Mouse (Mus musculus): ENCODE measurements around the gene Ddx39b. TPM values are rescaled to one million over a fixed set of nuclear protein-coding genes. Genes with fewer than 3 reads are reported as not detected.

Gene Ddx39b
- total and polyA plus RNA-seq, 3 experiments, result 82.3 to 148 (median 83.4) TPM

DNA sequence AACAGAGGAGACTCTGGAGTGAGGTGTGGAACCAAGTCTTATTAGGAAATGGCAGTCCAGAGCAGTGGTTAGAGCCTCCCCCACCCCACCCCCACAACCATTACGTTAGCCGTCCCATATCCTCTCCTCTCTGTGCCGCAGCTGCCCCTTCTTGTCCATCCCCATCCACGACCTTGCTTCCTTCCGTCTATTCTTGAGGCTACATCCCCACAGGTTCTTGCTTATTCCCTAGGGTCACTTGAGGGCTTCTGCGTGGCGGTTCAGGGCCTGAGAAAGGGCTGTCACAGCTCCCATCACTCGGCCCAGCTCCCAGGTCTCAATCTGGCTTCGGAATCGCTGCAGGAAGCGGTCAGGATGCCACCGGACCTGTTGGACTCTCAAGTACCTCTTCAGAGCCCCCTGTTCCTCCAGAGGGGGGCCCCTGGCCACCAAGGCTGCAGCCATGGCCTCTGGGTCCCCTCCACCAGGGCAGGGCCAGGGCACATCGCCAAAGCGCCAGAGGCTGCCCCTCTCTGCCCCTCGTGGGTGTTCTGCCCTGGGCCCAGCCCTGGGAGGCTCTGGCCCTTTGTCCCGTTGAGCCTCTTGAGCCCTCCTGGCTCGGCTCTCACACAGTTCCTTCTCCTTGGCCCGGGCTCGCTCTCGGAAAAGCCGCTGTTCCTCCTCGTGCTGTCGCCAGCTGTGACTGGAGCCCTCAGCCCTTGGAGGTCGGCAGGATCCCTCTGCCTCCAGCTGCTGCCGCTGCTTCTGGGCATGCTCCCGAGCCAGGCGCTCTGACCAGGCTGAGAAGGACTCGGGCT is 21.2 kb upstream of the Ddx39b start, which contains the start of gene Gm16181:
Gene Gm16181 (plus strand): TSS at position 679 of the 797 bp plus-strand sequence.
- TF ChIP-seq POLR2A (IDR thresholded peaks at IDR 0.05; ENCODE audit: insufficient read depth, low read depth, low read length), result 0 out of 2 replicates have a peak, but pooled peaks have one; percentile 39
- no peak for TF ChIP-seq CTCF (IDR thresholded peaks at IDR 0.05)
- no peak for TF ChIP-seq EP300 (IDR thresholded peaks at IDR 0.05; ENCODE audit: insufficient read depth, low read depth, low read length)
- H3K9ac ChIP-seq (ENCODE audit: low read depth, low read length), result peak within 1 kb of the TSS; percentile 58
- H3K4me3 ChIP-seq, result peak within 1 kb of the TSS; percentile 34
- H3K36me3 ChIP-seq (ENCODE audit: control insufficient read depth, insufficient read depth, low read length), result peaks cover 3% of the 10 kb centered on the region; the same call in 1 of the 2 replicates
- H3K27me3 ChIP-seq (ENCODE audit: control insufficient read depth, insufficient read depth, low read length), result no peaks in the 10 kb centered on the region
- peaks cover 18% of the 10 kb centered on the region for H3K4me1 ChIP-seq (ENCODE audit: control insufficient read depth, insufficient read depth, low read length)
- H3K79me2 ChIP-seq (replicated peaks; ENCODE audit: control insufficient read depth, insufficient read depth, low read length), result no peaks in the 10 kb centered on the region
- peak within 1 kb of the TSS; percentile 87 for H3K27ac ChIP-seq
- intact Hi-C loops (cut with DNase I), result no loop called here
- DNase-seq, result peak; percentile 73 to 78
- 36% methylated on average over 28 of the region's 28 CpGs for WGBS

DNA sequence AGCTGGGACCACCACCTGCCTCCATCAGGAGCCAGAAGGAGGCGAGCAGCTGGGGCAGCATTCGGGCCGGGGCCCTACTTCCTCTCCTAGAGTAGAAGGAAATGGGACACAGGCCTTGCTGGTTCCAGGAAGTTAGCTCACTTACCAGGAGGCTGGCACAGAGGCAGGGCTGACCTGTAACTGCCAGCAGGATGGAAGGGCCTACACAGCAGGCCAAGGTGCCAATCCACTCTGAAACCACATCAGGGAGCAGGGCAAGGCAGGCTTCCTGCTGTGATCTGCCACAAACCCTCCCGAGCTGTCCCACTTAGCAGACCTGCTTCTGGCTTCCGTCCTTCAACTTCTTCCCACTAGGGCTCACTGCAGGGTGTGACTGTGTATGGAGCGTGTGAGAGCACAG is 19.2 kb upstream of the Ddx39b start:
- peak overlapping the region; percentile 43 for H3K9ac ChIP-seq (ENCODE audit: low read depth, low read length)

DNA sequence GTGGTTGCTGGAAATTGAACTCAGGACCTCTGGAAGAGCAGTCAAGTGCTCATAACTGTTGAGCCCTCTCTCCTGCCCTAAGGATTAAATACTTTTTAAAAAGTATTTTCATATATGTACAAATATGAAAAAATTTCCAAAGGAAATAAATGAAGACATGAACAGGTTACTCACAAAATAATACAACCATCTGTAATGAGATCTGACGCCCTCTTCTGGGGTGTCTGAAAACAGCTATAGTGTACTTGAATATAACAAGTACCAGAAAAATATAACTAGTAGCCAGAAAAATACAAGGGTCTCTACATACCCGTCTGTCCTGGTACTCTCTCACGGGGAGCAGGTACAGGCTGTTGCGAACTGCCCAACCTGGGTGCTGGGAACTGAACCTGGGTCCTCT is 16.9 kb upstream of the Ddx39b start:
- no peak for TF ChIP-seq EP300 (IDR thresholded peaks at IDR 0.05; ENCODE audit: insufficient read depth, low read depth, low read length)
- no peak for TF ChIP-seq POLR2A (IDR thresholded peaks at IDR 0.05; ENCODE audit: insufficient read depth, low read depth, low read length)
- no peak for TF ChIP-seq CTCF (IDR thresholded peaks at IDR 0.05)
- Histone ChIP-seq H3K4me3 (no peak overlapping the region), H3K36me3 (ENCODE audit: control insufficient read depth, insufficient read depth, low read length) (no peaks in the 10 kb centered on the region), H3K9ac (ENCODE audit: low read depth, low read length) (no peak overlapping the region), H3K27ac (no peak overlapping the region), H3K79me2 (replicated peaks; ENCODE audit: control insufficient read depth, insufficient read depth, low read length) (0 out of 2 replicates have a peak, but pooled peaks cover 1% of the 10 kb centered on the region), H3K4me1 (ENCODE audit: control insufficient read depth, insufficient read depth, low read length) (peaks cover 8% of the 10 kb centered on the region), H3K27me3 (ENCODE audit: control insufficient read depth, insufficient read depth, low read length) (no peaks in the 10 kb centered on the region)
- 97% methylated on average over 4 of the region's 4 CpGs for WGBS
- intact Hi-C loops (cut with DNase I), result no loop called here
- DNase-seq, result no peak

More for the DNA sequence above, 19.2 kb upstream of the Ddx39b start:
- peak; percentile 35 to 44 for DNase-seq
- peaks cover 18% of the 10 kb centered on the region for H3K4me1 ChIP-seq (ENCODE audit: control insufficient read depth, insufficient read depth, low read length)
- intact Hi-C loops (cut with DNase I), result no loop called here
- H3K79me2 ChIP-seq (replicated peaks; ENCODE audit: control insufficient read depth, insufficient read depth, low read length), result 0 out of 2 replicates have a peak, but pooled peaks cover 1% of the 10 kb centered on the region
- no peak for TF ChIP-seq POLR2A (IDR thresholded peaks at IDR 0.05; ENCODE audit: insufficient read depth, low read depth, low read length)
- TF ChIP-seq EP300 (IDR thresholded peaks at IDR 0.05; ENCODE audit: insufficient read depth, low read depth, low read length), result no peak
- no peak for TF ChIP-seq CTCF (IDR thresholded peaks at IDR 0.05)
- WGBS, result 43% methylated on average over 6 of the region's 6 CpGs
- H3K36me3 ChIP-seq (ENCODE audit: control insufficient read depth, insufficient read depth, low read length), result peaks cover 3% of the 10 kb centered on the region; the same call in 1 of the 2 replicates
- peak overlapping the region; percentile 67 for H3K27ac ChIP-seq
- no peaks in the 10 kb centered on the region for H3K27me3 ChIP-seq (ENCODE audit: control insufficient read depth, insufficient read depth, low read length)
- H3K4me3 ChIP-seq, result no peak overlapping the region

DNA sequence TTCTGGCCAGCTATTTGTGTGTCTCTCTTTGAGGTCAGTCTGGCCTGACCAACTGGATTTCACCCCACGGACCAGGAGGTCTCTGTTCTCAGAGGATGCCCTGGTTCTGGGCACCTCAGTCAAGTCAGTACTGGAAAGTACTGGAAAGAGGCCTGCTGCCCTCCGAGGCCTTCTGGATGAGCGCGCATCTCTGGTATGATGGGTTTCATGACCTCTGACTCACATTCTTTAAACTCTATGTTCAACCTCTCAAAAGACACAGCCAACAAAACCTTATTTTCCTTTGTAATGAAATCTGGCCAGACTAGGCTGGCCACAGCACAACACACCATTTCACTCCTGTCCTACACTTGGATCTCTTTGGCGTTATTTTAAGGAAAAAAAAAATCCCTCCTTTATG is 16.1 kb upstream of the Ddx39b start:
- Histone ChIP-seq H3K27ac (no peak overlapping the region), H3K9ac (ENCODE audit: low read depth, low read length) (no peak overlapping the region), H3K79me2 (replicated peaks; ENCODE audit: control insufficient read depth, insufficient read depth, low read length) (peaks cover 2% of the 10 kb centered on the region; the same call in 1 of the 2 replicates), H3K4me3 (no peak overlapping the region), H3K4me1 (ENCODE audit: control insufficient read depth, insufficient read depth, low read length) (peaks cover 2% of the 10 kb centered on the region; the same call in 1 of the 2 replicates), H3K36me3 (ENCODE audit: control insufficient read depth, insufficient read depth, low read length) (no peaks in the 10 kb centered on the region), H3K27me3 (ENCODE audit: control insufficient read depth, insufficient read depth, low read length) (no peaks in the 10 kb centered on the region)
- no peak for TF ChIP-seq CTCF (IDR thresholded peaks at IDR 0.05)
- no peak for TF ChIP-seq POLR2A (IDR thresholded peaks at IDR 0.05; ENCODE audit: insufficient read depth, low read depth, low read length)
- no peak for TF ChIP-seq EP300 (IDR thresholded peaks at IDR 0.05; ENCODE audit: insufficient read depth, low read depth, low read length)
- intact Hi-C loops (cut with DNase I), result no loop called here
- DNase-seq, result no peak
- WGBS, result 89% methylated on average over 5 of the region's 5 CpGs

DNA sequence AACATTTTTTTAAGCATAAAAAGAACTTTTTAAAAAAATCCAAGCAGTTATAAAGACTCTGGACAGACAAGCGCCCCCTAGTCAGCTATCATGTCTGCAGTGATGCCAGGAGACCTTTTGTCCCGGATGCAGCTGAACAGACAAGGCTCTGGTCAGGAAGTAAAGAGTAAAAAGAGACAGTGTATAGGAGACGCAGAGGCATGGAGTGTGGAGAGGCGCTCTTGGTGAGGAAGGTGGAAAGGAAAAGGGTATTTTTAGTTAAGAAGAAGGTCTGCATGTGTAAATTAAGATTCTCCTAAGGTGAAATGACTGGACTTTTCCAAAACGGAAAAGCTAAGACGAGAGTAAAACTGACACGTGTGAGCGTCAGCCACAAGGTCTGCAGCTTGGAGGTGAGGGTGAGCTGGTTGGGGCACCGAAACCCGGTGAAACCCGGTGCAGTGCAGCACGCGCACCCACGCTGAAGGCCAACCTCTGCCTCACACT is 14.9 kb upstream of the Ddx39b start:
- H3K36me3 ChIP-seq (ENCODE audit: control insufficient read depth, insufficient read depth, low read length), result no peaks in the 10 kb centered on the region
- no peaks in the 10 kb centered on the region for H3K27me3 ChIP-seq (ENCODE audit: control insufficient read depth, insufficient read depth, low read length)
- 53% methylated on average over 14 of the region's 14 CpGs for WGBS
- peak in 1 of 2 experiments; percentile 19 for DNase-seq
- peaks cover 2% of the 10 kb centered on the region; the same call in 1 of the 2 replicates for H3K4me1 ChIP-seq (ENCODE audit: control insufficient read depth, insufficient read depth, low read length)
- intact Hi-C loops (cut with DNase I), result no loop called here
- no peak overlapping the region for H3K4me3 ChIP-seq
- TF ChIP-seq POLR2A (IDR thresholded peaks at IDR 0.05; ENCODE audit: insufficient read depth, low read depth, low read length) (no peak), CTCF (IDR thresholded peaks at IDR 0.05) (peak; percentile 51), EP300 (IDR thresholded peaks at IDR 0.05; ENCODE audit: insufficient read depth, low read depth, low read length) (no peak)
- H3K9ac ChIP-seq (ENCODE audit: low read depth, low read length), result no peak overlapping the region
- peaks cover 5% of the 10 kb centered on the region for H3K79me2 ChIP-seq (replicated peaks; ENCODE audit: control insufficient read depth, insufficient read depth, low read length)
- 0 out of 2 replicates have a peak overlapping the region, but pooled peaks have one; percentile 15 for H3K27ac ChIP-seq

All from heart, adult 2 months (tissue).